Mouse (Mus musculus): ENCODE results near the gene Ivd. TPM values are rescaled to one million over a fixed set of nuclear protein-coding genes. Genes with fewer than 3 reads are reported as not detected.
A peak's percentile ranks its signal among the peaks of the same experiment; 100 is the strongest.

Gene Ivd
- total RNA-seq, 2 experiments from 2014 or later = 166 to 176 TPM

DNA sequence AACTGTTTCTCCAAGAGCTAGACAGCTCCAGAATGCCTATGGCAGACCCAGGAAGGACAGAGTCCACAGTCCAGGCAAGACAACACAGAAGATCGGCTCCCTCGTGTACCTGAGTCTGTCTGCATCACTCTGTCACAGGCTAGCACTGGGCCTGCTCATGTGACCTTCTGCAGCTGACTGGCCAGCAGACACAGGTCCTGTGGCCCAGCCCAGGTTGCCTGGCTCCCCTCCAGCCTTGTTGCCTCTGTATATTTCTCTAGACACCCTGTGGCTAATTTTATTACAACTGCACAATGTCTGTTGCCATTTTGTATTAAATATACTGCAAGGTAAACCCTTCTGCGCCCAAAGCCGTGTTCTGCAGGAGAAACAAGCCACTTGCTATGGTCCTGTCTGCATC is 19.3 kb downstream of the Ivd start:
- no peak for DNase-seq (ENCODE audit: low spot score in 2 of 2)

DNA sequence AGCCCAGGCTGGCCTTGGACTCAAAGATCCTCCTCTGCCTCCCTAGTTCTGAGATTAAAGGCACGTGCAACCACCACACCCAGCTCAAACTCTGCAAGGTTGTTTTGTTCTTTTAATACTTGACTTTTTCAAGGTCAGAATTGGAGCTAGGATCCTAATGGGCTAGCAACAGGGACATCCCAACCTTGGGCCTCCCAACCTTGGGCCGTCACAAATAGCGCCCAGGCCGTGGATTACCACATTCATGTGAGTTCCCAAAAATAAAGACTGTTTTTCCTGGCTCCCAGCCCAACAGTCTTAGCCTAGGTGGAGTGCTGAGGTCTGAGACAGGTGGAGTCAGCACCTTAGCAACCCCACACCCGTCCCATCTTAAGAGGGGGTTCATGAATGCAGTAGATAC is 20.2 kb downstream of the Ivd start:
- DNase-seq (ENCODE audit: low spot score in 2 of 2) = no peak

- DNase-seq (ENCODE audit: low spot score in 2 of 2) = peak; percentile 79 to 84
These were observed 21.3 kb downstream of the Ivd start for GRCm38 (mm10) chr2:118882840-118883679.

- no peak for DNase-seq (ENCODE audit: low spot score in 2 of 2)
These were observed 25.7 kb downstream of the Ivd start for GRCm38 (mm10) chr2:118887440-118887839.

- DNase-seq (ENCODE audit: low spot score in 2 of 2) = no peak
These were observed 26.2 kb downstream of the Ivd start for GRCm38 (mm10) chr2:118887845-118888548.

DNA sequence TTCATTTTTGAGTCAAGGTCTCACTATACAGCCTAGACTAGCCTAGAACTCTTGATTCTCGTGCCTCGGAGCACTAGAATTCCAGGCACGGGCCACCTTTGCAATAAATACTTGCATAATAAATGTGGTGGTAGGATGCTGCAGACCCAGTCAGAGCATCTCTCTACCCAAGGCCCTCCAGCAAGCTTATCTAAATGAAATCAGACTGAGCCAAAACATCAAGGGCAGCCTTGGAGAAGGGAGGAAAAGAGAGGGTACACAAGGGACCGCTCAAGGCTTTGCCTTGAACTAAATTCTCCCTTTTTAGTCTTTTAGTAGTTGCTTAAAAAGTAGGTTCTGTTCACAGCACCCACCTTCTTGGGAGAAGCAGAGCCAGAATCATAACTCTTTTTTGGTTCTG is 29.4 kb downstream of the Ivd start:
- no peak for DNase-seq (ENCODE audit: low spot score in 2 of 2)

DNA sequence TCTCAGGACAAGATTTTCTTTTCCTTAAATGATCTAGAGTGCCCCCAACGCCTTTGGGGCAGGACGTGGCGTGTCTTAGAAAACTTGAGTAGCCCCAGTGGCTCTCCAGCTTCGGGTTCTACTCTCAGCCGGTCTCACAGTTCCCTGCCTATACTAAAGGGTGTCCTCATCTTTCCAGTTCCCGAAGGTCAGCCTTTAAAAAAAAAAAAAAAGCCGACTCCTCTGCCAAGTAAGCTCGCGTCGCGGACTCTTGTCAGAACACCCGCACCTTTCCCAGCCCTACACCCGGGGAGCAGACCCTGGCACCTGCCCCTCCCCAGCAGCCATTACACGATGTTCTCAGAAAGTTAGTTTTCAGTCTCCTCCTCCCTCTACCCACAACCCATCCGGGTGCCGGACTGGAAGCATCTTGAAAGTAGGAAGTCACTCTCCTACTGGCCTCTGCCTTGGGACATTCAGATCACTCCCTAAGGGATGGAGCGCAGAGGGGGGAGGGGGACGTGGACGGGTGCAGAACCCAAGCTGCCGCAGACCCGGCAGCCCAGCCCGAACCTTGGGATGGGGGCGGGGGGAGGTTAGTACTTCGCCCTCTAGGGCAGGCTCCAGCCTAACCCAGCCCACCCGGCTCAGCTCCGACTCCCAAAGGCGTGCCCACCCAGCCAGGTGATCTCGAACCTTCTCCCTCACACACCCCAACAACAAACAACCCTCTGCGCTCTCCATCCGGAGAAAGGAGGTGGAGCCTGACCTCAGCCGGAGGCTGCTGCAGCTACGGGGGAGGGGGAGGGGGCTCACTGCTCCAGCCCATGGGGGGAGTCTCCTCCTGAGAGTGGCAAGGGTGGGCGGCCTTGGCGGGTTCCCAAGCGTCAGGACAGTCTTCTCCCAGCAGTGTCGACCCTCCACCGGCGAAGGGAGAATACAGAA is 34.5 kb downstream of the Ivd start:
- peak; percentile 39 to 51 for DNase-seq (ENCODE audit: low spot score in 2 of 2)

- no peak for DNase-seq (ENCODE audit: low spot score in 2 of 2)
These were observed 35.1 kb downstream of the Ivd start for GRCm38 (mm10) chr2:118896914-118897291.

DNA sequence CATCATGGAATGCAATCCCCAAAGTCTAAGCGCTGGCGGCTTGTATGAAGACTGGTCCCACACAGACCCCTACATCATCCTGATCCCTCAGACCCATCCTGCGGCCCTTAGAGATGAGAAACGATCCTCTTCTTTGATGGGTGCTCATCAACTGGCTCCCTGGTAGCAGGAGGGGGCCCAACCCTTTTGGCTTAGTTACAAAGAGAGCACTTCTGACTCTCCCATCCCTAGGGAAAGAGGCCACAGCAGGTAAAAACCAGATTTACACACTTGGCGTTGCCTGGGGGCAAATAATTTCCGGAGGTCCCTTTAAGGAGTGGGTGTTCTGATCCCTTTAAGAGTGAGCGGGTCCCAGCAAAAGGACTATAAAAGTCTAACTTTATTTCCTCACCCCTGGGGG is 35.6 kb downstream of the Ivd start:
- no peak for DNase-seq (ENCODE audit: low spot score in 2 of 2)

GRCm38 (mm10) chr2:118897808-118898207 is 36.1 kb downstream of the Ivd start:
- DNase-seq (ENCODE audit: low spot score in 2 of 2) = no peak

- no peak for DNase-seq (ENCODE audit: low spot score in 2 of 2)
These were observed 37.0 kb downstream of the Ivd start for GRCm38 (mm10) chr2:118898771-118899170.

- DNase-seq (ENCODE audit: low spot score in 2 of 2) = no peak
These were observed 37.6 kb downstream of the Ivd start for GRCm38 (mm10) chr2:118899306-118899705.

- DNase-seq (ENCODE audit: low spot score in 2 of 2) = no peak
These were observed 38.4 kb downstream of the Ivd start, which contains the start of gene Bahd1 for GRCm38 (mm10) chr2:118899981-118900825. TSS of gene Bahd1 (plus strand) at chr2:118900377.

GRCm38 (mm10) chr2:118900826-118901140 is 39.0 kb downstream of the Ivd start:
- DNase-seq (ENCODE audit: low spot score in 2 of 2) = no peak

DNA sequence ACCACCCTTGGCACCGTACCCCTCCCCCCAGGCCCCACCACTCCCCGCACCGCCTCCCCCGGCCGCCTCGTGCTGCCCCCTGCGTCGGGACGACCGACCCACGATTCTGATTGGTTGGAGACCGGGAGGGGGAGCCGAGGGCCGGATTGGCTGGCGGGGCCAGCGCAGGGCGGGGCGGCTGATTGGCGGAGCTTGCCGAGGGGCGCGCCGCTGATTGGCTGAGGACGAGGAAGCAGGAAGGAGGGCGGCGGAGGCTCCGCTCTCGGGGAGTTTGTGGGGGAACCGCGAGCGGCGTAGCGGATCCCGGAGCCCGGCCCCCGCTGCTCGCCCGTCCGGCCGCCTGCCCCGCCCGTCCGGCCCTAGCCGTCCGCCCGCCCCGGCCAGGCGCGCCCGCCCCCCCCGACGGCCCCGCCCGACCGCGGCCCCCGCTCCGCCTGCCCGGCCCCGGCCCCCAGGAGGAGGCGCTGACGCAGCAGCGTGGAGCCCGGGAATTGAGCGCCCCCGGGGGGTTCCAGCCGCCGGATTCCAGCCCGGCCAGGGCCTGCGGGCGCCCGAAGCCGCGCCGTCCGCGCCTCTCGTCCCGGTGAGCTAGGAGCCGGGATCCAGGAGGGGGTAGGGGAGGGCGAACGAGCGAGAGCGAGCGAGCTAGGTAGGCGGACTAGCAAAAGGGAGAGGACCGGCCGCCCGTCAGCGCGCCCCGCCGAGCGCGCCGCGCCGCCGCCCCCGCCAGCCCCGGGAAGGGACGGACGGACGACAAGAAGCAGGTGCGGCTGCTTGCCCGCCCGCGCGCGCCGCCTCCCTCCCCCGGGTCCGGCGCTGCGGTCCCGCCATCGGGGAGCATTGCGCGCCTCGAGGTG is 39.6 kb downstream of the Ivd start:
- peak; percentile 96 to 98 for DNase-seq (ENCODE audit: low spot score in 2 of 2)

- DNase-seq (ENCODE audit: low spot score in 2 of 2) = peak; percentile 45 to 56
These were observed 40.6 kb downstream of the Ivd start for GRCm38 (mm10) chr2:118902051-118903025.

DNA sequence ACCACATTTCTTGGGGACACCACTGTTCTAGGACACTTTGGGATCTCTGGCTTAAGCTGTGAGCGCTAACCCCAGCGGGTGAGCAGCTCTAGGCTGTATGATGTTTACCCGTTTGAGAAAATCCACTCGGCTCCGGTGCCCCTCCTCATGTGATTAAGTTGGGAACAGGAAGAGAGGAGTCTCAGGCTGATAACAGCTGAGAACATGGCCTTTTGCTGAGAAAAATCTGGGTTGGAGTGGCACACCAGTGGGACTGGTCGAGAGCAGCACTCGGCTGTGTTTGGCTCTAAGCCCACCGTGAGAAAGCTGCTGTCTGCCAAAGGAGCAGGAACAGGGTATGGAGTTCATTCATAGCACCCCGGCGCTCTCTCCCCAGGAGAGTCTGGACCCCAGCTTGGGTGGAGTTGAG is 41.6 kb downstream of the Ivd start:
- no peak for DNase-seq (ENCODE audit: low spot score in 2 of 2)

DNA sequence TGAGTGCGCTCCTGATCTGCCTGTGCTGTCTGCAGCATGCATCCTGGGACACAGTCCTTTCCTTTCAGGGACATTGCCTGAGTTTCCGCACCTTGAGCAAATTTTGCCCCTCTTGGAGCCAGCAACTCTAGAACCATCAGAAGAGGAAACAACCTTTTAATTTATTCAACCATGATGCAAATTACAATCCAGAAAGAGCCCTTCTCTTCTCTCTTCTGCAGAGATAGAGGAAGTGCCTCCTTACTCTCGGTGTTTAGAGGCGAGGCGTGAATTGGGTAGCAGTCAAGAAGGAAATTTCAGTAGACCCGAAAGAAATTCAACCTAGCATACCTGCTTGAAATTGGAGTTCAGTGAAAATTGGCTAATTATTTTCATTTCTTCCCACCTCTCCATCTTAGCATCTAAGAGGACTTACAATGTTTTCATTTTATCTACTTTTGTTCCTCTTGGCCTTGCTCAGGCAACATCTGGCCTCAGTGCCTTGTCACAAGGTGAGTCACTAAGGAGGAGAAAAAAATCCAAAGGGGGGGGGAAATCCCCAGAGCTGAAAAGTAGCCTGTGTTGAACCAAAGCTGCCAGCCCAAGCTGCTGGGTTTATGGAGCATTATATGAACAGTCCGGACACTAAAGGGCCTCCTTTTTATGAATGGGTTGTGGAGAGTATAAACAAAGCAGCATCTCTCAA is 43.8 kb downstream of the Ivd start:
- DNase-seq (ENCODE audit: low spot score in 2 of 2) = no peak
